Mouse (Mus musculus): ENCODE measurements at regions not wholly inside any gene's neighbourhood (a gene's known extent, or its start where the extent isn't known, plus 50 kb on each side); places are given as distances from the start of the nearest gene placed in this dataset.

DNA sequence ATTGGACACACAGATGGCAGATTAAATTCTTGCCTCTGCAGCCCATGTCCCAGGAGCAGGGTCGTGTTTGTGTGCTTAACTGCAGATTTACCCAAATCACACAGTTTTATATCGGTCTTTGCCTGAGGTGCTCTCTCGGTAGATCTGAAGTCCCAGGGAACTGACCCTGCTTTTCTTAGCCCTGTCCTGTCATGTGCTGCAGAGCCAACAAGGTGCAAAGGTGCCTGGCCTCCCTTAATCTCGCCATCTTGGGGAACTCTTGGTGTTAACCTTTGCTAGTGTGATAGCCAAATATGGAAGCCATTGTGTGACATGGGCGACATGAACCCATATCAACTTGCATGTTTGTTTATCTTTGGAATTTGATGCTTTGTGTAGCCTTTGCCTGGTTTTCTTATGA lies 107.1 kb upstream of the Lyplal1 start:
- TF ChIP-seq CTCF (conservative IDR thresholded peaks at IDR 0.05; ENCODE audit: low read length) (no peak), NANOG (IDR thresholded peaks at IDR 0.05; ENCODE audit: borderline replicate concordance, low read length) (no peak), POU5F1 (IDR thresholded peaks at IDR 0.05; ENCODE audit: borderline replicate concordance, low read length) (no peak)
